Mouse (Mus musculus) ES-E14 (cell line): ENCODE data around the gene Napa.

ENCODE experiments used
- CHD2 ChIP-seq: IDR thresholded peaks from 2 replicates; pipeline ENCODE4 v1.6.1; 2014; ENCODE audit warnings: mild to moderate bottlenecking, low read depth, low read length, inconsistent platforms
- ZC3H11A ChIP-seq: IDR thresholded peaks from 2 replicates; pipeline ENCODE4 v1.6.1; 2012; ENCODE audit warnings: low read depth, mild to moderate bottlenecking, inconsistent platforms, low read length, borderline replicate concordance

DNA sequence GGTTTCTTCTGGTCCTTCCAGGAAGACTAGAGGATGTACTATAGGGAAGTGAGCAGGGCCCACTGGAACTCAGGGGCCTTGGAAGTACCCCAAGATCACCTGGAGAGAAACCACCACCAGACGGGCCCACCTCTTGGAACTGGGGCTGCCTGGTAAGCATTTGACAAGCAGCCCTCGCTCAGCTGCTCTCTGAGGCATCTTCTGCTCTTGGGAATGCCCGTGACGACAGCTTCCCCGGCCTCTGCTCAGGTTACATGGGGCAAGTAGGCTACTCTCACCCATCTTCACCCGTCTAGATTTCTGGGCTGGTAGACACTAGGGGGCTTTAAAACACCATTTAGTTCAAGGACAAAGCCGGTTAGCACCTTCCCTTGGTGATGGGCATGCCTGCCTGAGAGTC, 2.8 kb downstream of the Napa start:
- no peak for TF ChIP-seq ZC3H11A
- TF ChIP-seq CHD2, result no peak
